In genomic region chr11:108929700-108930099, GRCm38 (mm10) we compare ENCODE assay signal across 15 mouse cellular contexts. TPM values are rescaled to one million over a fixed set of nuclear protein-coding genes. Genes with fewer than 3 reads are reported as not detected.
DNase-seq lines count a peak whose midpoint lies in the region; ATAC-seq lines count a peak whose summit lies in the region.
"Had no signal": no experiment of that assay in that cellular context is flagged by ENCODE, and none has a peak within 500 bp of the region (broad histone marks: within the 10 kb centered on the region; RNA-seq: fewer than 3 reads in every experiment).

No protein-coding gene starts in this region.

- DNase-seq in neural tube, embryonic 11.5 days (ENCODE audit: low spot score): no peak
- no peak for DNase-seq in neural tube, embryonic 10.5 days (ENCODE audit: extremely low spot score, low spot score)
- DNase-seq in midbrain, embryonic 10.5 days (ENCODE audit: low spot score): no peak
- DNase-seq in liver, embryonic 11.5 days (ENCODE audit: low spot score): no peak
- no peak for DNase-seq in embryo, embryonic 11 days
- DNase-seq: cerebellum, adult 18-20 months; gastrocnemius, postnatal 10 days; heart, postnatal 4 days; kidney, adult 8-10 months; lung, adult 18-20 months; retina, postnatal 1 day; thymus, postnatal 36 days had no signal

- no peak overlapping the region for H3K4me3 ChIP-seq in neural tube, embryonic 11.5 days (ENCODE audit: low read depth, low read length)
- no peak overlapping the region for H3K4me3 ChIP-seq in hindbrain, embryonic 13.5 days
- H3K4me3 ChIP-seq in midbrain, embryonic 10.5 days: peak overlapping the region; percentile 89
- H3K4me3 ChIP-seq in neural tube, embryonic 15.5 days (replicated peaks): no peak overlapping the region
- H3K4me3 ChIP-seq in liver, embryonic 11.5 days (ENCODE audit: low read depth, low read length): no peak overlapping the region

- no peak overlapping the region for H3K9ac ChIP-seq in neural tube, embryonic 11.5 days (ENCODE audit: low read length)
- H3K9ac ChIP-seq in hindbrain, embryonic 13.5 days: peak overlapping the region; percentile 60
- H3K9ac ChIP-seq in neural tube, embryonic 15.5 days (replicated peaks): no peak overlapping the region
- H3K9ac ChIP-seq in liver, embryonic 11.5 days (ENCODE audit: low read depth, low read length): no peak overlapping the region

- H3K9me3 ChIP-seq in neural tube, embryonic 11.5 days (ENCODE audit: control insufficient read depth, low read length): no peaks in the 10 kb centered on the region
- no peaks in the 10 kb centered on the region for H3K9me3 ChIP-seq in hindbrain, embryonic 13.5 days
- peaks cover 6% of the 10 kb centered on the region; the same call in 1 of the 2 replicates for H3K9me3 ChIP-seq in midbrain, embryonic 10.5 days (replicated peaks)
- H3K9me3 ChIP-seq in neural tube, embryonic 15.5 days (replicated peaks): no peaks in the 10 kb centered on the region
- no peaks in the 10 kb centered on the region for H3K9me3 ChIP-seq in liver, embryonic 11.5 days (ENCODE audit: control insufficient read depth, low read length)

- no peaks in the 10 kb centered on the region for H3K27me3 ChIP-seq in neural tube, embryonic 11.5 days (ENCODE audit: control insufficient read depth, insufficient read depth, low read length)
- no peaks in the 10 kb centered on the region for H3K27me3 ChIP-seq in hindbrain, embryonic 13.5 days
- peaks cover 7% of the 10 kb centered on the region; the same call in 1 of the 2 replicates for H3K27me3 ChIP-seq in midbrain, embryonic 10.5 days (ENCODE audit: low read depth, poor library complexity, severe bottlenecking)
- H3K27me3 ChIP-seq in neural tube, embryonic 15.5 days (replicated peaks): no peaks in the 10 kb centered on the region
- H3K27me3 ChIP-seq in liver, embryonic 11.5 days (replicated peaks; ENCODE audit: control insufficient read depth, insufficient read depth, low read length): peaks cover 4% of the 10 kb centered on the region

- peaks cover 20% of the 10 kb centered on the region for H3K36me3 ChIP-seq in neural tube, embryonic 11.5 days (ENCODE audit: control insufficient read depth, insufficient read depth, low read length)
- peaks cover 37% of the 10 kb centered on the region for H3K36me3 ChIP-seq in hindbrain, embryonic 13.5 days
- H3K36me3 ChIP-seq in midbrain, embryonic 10.5 days: peaks cover 95% of the 10 kb centered on the region
- peaks cover 18% of the 10 kb centered on the region for H3K36me3 ChIP-seq in neural tube, embryonic 15.5 days
- H3K36me3 ChIP-seq in liver, embryonic 11.5 days (ENCODE audit: control insufficient read depth, insufficient read depth, low read length): peaks cover 9% of the 10 kb centered on the region

- ATAC-seq in neural tube, embryonic 11.5 days (ENCODE audit: insufficient read depth, low FRiP score, low TSS enrichment): no peak
- no peak for ATAC-seq in hindbrain, embryonic 13.5 days (ENCODE audit: low FRiP score)
- no peak for ATAC-seq in neural tube, embryonic 15.5 days (ENCODE audit: low FRiP score)
- ATAC-seq in liver, embryonic 11.5 days (replicated peaks; ENCODE audit: low FRiP score): no peak
- ATAC-seq in monocyte, adult 5-6 weeks (replicated peaks; ENCODE audit: insufficient number of reproducible peaks, low FRiP score, low TSS enrichment, poor library complexity, severe bottlenecking): no peak

- H3K4me1 ChIP-seq in neural tube, embryonic 11.5 days (ENCODE audit: control insufficient read depth, insufficient read depth, low read length): peaks cover 70% of the 10 kb centered on the region
- H3K4me1 ChIP-seq in hindbrain, embryonic 13.5 days (replicated peaks): peaks cover 88% of the 10 kb centered on the region
- peaks cover 100% of the 10 kb centered on the region for H3K4me1 ChIP-seq in midbrain, embryonic 10.5 days
- H3K4me1 ChIP-seq in neural tube, embryonic 15.5 days: peaks cover 87% of the 10 kb centered on the region
- peaks cover 3% of the 10 kb centered on the region for H3K4me1 ChIP-seq in liver, embryonic 11.5 days (replicated peaks; ENCODE audit: control insufficient read depth, insufficient read depth, low read length)

- H3K27ac ChIP-seq in neural tube, embryonic 11.5 days (ENCODE audit: low read depth, low read length): 0 out of 2 replicates have a peak overlapping the region, but pooled peaks have one; percentile 3
- peak overlapping the region; percentile 80 for H3K27ac ChIP-seq in hindbrain, embryonic 13.5 days
- peak overlapping the region; percentile 80 for H3K27ac ChIP-seq in midbrain, embryonic 10.5 days (replicated peaks)
- no peak overlapping the region for H3K27ac ChIP-seq in neural tube, embryonic 15.5 days (replicated peaks)
- H3K27ac ChIP-seq in liver, embryonic 11.5 days (ENCODE audit: low read depth, low read length): no peak overlapping the region

- peak overlapping the region; percentile 86; the same call in 1 of the 2 replicates for H3K4me2 ChIP-seq in neural tube, embryonic 11.5 days (ENCODE audit: low read depth)
- H3K4me2 ChIP-seq in hindbrain, embryonic 13.5 days: peak overlapping the region; percentile 93
- H3K4me2 ChIP-seq in neural tube, embryonic 15.5 days: peak overlapping the region; percentile 36; the same call in 1 of the 2 replicates
- H3K4me2 ChIP-seq in liver, embryonic 11.5 days: no peak overlapping the region

- WGBS in neural tube, embryonic 11.5 days: 68% methylated on average over 6 of the region's 6 CpGs
- WGBS in hindbrain, embryonic 13.5 days: 63% methylated on average over 6 of the region's 6 CpGs
- 69% methylated on average over 6 of the region's 6 CpGs for WGBS in midbrain, embryonic 10.5 days
- 55% methylated on average over 6 of the region's 6 CpGs for WGBS in neural tube, embryonic 15.5 days
- WGBS in liver, embryonic 11.5 days: 85% methylated on average over 6 of the region's 6 CpGs

RNA-seq across cellular contexts. Expression of gene Axin2, which starts 9.6 kb away (rescaled TPM):
- polyA plus RNA-seq in neural tube, embryonic 11.5 days (2014; fragmentation: Nextera tagmentation; extraction: Ambion mirVana): 16.4 and 21.2 TPM in 2 replicates
- polyA plus RNA-seq in hindbrain, embryonic 13.5 days (2015; fragmentation: Nextera tagmentation; extraction: Ambion mirVana): 10.6 and 13.8 TPM in 2 replicates
- 17.5 and 17.6 TPM in 2 replicates for polyA plus RNA-seq in midbrain, embryonic 10.5 days (2016; fragmentation: Nextera tagmentation; extraction: Ambion mirVana)
- 6.1 and 6.3 TPM in 2 replicates for polyA plus RNA-seq in neural tube, embryonic 15.5 days (2015; fragmentation: Nextera tagmentation; extraction: Ambion mirVana)
- 1.7 and 2.3 TPM in 2 replicates for polyA plus RNA-seq in liver, embryonic 11.5 days (2014; fragmentation: Nextera tagmentation; extraction: Ambion mirVana)
- total RNA-seq in monocyte, adult 5-6 weeks (2017): 1.5 to 5.5 TPM (median 2.2 TPM) in 3 replicates

Comparison
In these comparisons a context has a peak if more than half of its experiments do, and no peak if none do; other contexts are left out.
1. H3K27ac ChIP-seq: peak in neural tube, embryonic 11.5 days (single experiment), hindbrain, embryonic 13.5 days (single experiment) and midbrain, embryonic 10.5 days (single experiment); none in neural tube, embryonic 15.5 days (single experiment) and liver, embryonic 11.5 days (single experiment).